Comparison of ENCODE assay signal across 8 mouse cellular contexts in the genomic region with DNA sequence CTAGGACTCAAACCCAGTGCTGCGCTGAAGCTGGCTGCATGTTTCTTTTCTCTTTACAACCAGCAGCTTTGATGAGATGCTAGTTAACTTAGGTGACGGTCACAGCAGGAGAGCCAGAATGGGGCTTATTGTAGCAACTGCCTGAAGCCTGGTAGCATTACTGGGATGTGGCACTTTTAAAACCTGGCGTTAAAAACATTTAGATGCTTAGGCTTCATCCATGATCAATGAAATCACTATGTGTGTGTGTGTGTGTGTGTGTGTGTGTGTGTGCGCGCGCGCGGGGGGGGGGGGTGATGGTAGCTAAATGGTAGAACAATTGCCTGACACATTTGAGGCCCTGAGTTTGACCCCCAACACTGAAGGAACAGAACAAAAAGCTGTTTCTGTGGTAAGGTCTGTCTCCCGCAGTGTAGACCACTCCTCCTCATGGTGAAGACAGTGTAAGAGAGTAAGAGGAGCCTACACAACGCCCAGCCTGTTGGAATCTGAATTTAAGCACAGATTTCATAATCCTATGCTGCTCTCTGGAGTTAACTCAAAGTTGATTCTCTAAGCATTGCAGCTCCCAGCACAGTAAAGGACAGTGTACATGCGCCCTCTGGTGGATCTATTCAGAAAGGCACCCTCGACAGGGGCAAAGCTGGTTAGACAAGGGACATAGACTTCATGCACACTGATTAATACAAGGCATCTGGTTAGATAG. TPM values are rescaled to one million over a fixed set of nuclear protein-coding genes. Genes with fewer than 3 reads are reported as not detected.
A peak's percentile ranks its signal among the peaks of the same experiment; 100 is the strongest.
DNase-seq lines count a peak whose midpoint lies in the region; ATAC-seq and TF ChIP-seq lines count a peak whose summit lies in the region.

No protein-coding gene starts in this region.

- no peak for TF ChIP-seq POLR2A in kidney, adult 2 months (IDR thresholded peaks at IDR 0.05; ENCODE audit: low read depth, low read length)
- TF ChIP-seq POLR2A in spleen, adult 2 months (IDR thresholded peaks at IDR 0.05; ENCODE audit: low read depth, low read length) = no peak

- no peak overlapping the region for H3K4me2 ChIP-seq in embryonic facial prominence, embryonic 13.5 days
- no peak overlapping the region for H3K4me2 ChIP-seq in limb, embryonic 11.5 days (ENCODE audit: low read depth, severe bottlenecking)
- no peak overlapping the region for H3K4me2 ChIP-seq in midbrain, embryonic 15.5 days

- H3K9ac ChIP-seq in embryonic facial prominence, embryonic 13.5 days = no peak overlapping the region
- no peak overlapping the region for H3K9ac ChIP-seq in limb, embryonic 11.5 days (ENCODE audit: low read length)
- no peak overlapping the region for H3K9ac ChIP-seq in midbrain, embryonic 15.5 days

- no peaks in the 10 kb centered on the region for H3K27me3 ChIP-seq in embryonic facial prominence, embryonic 13.5 days
- no peaks in the 10 kb centered on the region for H3K27me3 ChIP-seq in kidney, adult 2 months (replicated peaks; ENCODE audit: control insufficient read depth, insufficient read depth, low read length)
- no peaks in the 10 kb centered on the region for H3K27me3 ChIP-seq in limb, embryonic 11.5 days (ENCODE audit: control insufficient read depth, insufficient read depth, low read length)
- H3K27me3 ChIP-seq in midbrain, embryonic 15.5 days (replicated peaks) = no peaks in the 10 kb centered on the region
- H3K27me3 ChIP-seq in spleen, adult 2 months (ENCODE audit: control insufficient read depth, insufficient read depth, low read length) = no peaks in the 10 kb centered on the region

- peak; percentile 95 for DNase-seq in 3T3-L1 (ENCODE audit: low read depth, low spot score)
- DNase-seq in adrenal gland, postnatal 36 days = peak; percentile 88
- DNase-seq in heart, adult 18-20 months = peak; percentile 85 to 96
- DNase-seq in kidney, adult 2 months = peak; percentile 89
- DNase-seq in limb, embryonic 11.5 days (ENCODE audit: low spot score) = peak; percentile 96
- DNase-seq in spleen, adult 2 months (ENCODE audit: low read depth in 1 of 2, low spot score in 2 of 2) = peak; percentile 17 to 67

- H3K4me1 ChIP-seq in embryonic facial prominence, embryonic 13.5 days = no peaks in the 10 kb centered on the region
- no peaks in the 10 kb centered on the region for H3K4me1 ChIP-seq in kidney, adult 2 months (ENCODE audit: control insufficient read depth, insufficient read depth, low read length)
- no peaks in the 10 kb centered on the region for H3K4me1 ChIP-seq in limb, embryonic 11.5 days (ENCODE audit: control insufficient read depth, insufficient read depth, low read length)
- H3K4me1 ChIP-seq in midbrain, embryonic 15.5 days = no peaks in the 10 kb centered on the region
- no peaks in the 10 kb centered on the region for H3K4me1 ChIP-seq in spleen, adult 2 months (ENCODE audit: control insufficient read depth, insufficient read depth, insufficient read length)

- no peaks in the 10 kb centered on the region for H3K9me3 ChIP-seq in embryonic facial prominence, embryonic 13.5 days
- H3K9me3 ChIP-seq in limb, embryonic 11.5 days (ENCODE audit: control insufficient read depth, low read length) = no peaks in the 10 kb centered on the region
- H3K9me3 ChIP-seq in midbrain, embryonic 15.5 days = no peaks in the 10 kb centered on the region

- no peak overlapping the region for H3K4me3 ChIP-seq in embryonic facial prominence, embryonic 13.5 days
- H3K4me3 ChIP-seq in kidney, adult 2 months (ENCODE audit: insufficient read depth, low read depth, low read length) = no peak overlapping the region
- no peak overlapping the region for H3K4me3 ChIP-seq in limb, embryonic 11.5 days (ENCODE audit: low read depth, low read length)
- no peak overlapping the region for H3K4me3 ChIP-seq in midbrain, embryonic 15.5 days
- no peak overlapping the region for H3K4me3 ChIP-seq in spleen, adult 2 months (ENCODE audit: extremely low read depth, insufficient read depth, insufficient read length)

- WGBS in embryonic facial prominence, embryonic 13.5 days = 56% methylated on average over 11 of the region's 12 CpGs
- 54% methylated on average over 12 of the region's 12 CpGs for WGBS in kidney, adult 2 months
- 51% methylated on average over 12 of the region's 12 CpGs for WGBS in limb, embryonic 11.5 days
- 51% methylated on average over 12 of the region's 12 CpGs for WGBS in midbrain, embryonic 15.5 days
- 55% methylated on average over 12 of the region's 12 CpGs for WGBS in spleen, adult 2 months

- ATAC-seq in embryonic facial prominence, embryonic 13.5 days (ENCODE audit: insufficient number of reproducible peaks, insufficient read depth, low FRiP score, low TSS enrichment, low read depth) = peak; percentile 92
- peak; percentile 92 for ATAC-seq in limb, embryonic 11.5 days (ENCODE audit: insufficient number of reproducible peaks, low FRiP score, low TSS enrichment, low read depth)
- peak; percentile 97 for ATAC-seq in midbrain, embryonic 15.5 days (replicated peaks)

- no peaks in the 10 kb centered on the region for H3K36me3 ChIP-seq in embryonic facial prominence, embryonic 13.5 days
- H3K36me3 ChIP-seq in kidney, adult 2 months (ENCODE audit: control insufficient read depth, insufficient read depth, low read length) = no peaks in the 10 kb centered on the region
- no peaks in the 10 kb centered on the region for H3K36me3 ChIP-seq in limb, embryonic 11.5 days (ENCODE audit: control insufficient read depth, insufficient read depth, low read length)
- no peaks in the 10 kb centered on the region for H3K36me3 ChIP-seq in midbrain, embryonic 15.5 days (replicated peaks)
- no peaks in the 10 kb centered on the region for H3K36me3 ChIP-seq in spleen, adult 2 months (ENCODE audit: control insufficient read depth, insufficient read depth, low read length)

- no peak overlapping the region for H3K27ac ChIP-seq in embryonic facial prominence, embryonic 13.5 days
- no peak overlapping the region for H3K27ac ChIP-seq in kidney, adult 2 months (ENCODE audit: insufficient read depth, low read depth, low read length)
- no peak overlapping the region for H3K27ac ChIP-seq in limb, embryonic 11.5 days (replicated peaks; ENCODE audit: low read depth, low read length)
- H3K27ac ChIP-seq in midbrain, embryonic 15.5 days = no peak overlapping the region
- no peak overlapping the region for H3K27ac ChIP-seq in spleen, adult 2 months (ENCODE audit: insufficient read depth, low read length)

- TF ChIP-seq CTCF in kidney, adult 2 months (conservative IDR thresholded peaks at IDR 0.05; ENCODE audit: insufficient read depth, insufficient read length, low read depth, low read length) = peak; percentile 95
- TF ChIP-seq CTCF in spleen, adult 2 months (IDR thresholded peaks at IDR 0.05; ENCODE audit: extremely low read depth, insufficient read depth, insufficient read length, insufficient replicate concordance) = peak; percentile 76; the same call in 1 of the 2 replicates

RNA-seq across cellular contexts. Expression of gene Piwil4, which starts 41.8 kb away (rescaled TPM):
- total RNA-seq in adrenal gland, postnatal 36 days (2021) = under 1 TPM in 1 of 2 experiments, not detected in 1; 0.20 TPM
- polyA plus RNA-seq in embryonic facial prominence, embryonic 13.5 days (2015; fragmentation: Nextera tagmentation; extraction: Ambion mirVana) = not detected in 2 replicates
- total RNA-seq in heart, adult 18-20 months (2021) = not detected
- 0.38 and 0.48 TPM in 2 replicates for polyA plus RNA-seq in kidney, adult 2 months (2012; rRNA removed)
- polyA plus RNA-seq in limb, embryonic 11.5 days (2014; fragmentation: Nextera tagmentation; extraction: Ambion mirVana) = 0.09 TPM in 1 of 2 replicates, not detected in the other
- 0.34 and 0.66 TPM in 2 replicates for polyA plus RNA-seq in midbrain, embryonic 15.5 days (2015; fragmentation: Nextera tagmentation; extraction: Ambion mirVana)
- polyA plus RNA-seq in spleen, adult 2 months (2012; rRNA removed) = 0.19 and 0.46 TPM in 2 replicates

RNA-seq across cellular contexts. Expression of gene Fut4, which starts 53.5 kb away (rescaled TPM):
- total RNA-seq in adrenal gland, postnatal 36 days (2021) = 1 to 10 TPM; 1.2 TPM
- polyA plus RNA-seq in embryonic facial prominence, embryonic 13.5 days (2015; fragmentation: Nextera tagmentation; extraction: Ambion mirVana) = 2.0 and 2.7 TPM in 2 replicates
- under 1 TPM; 0.67 to 0.72 TPM for total RNA-seq in heart, adult 18-20 months (2021)
- 0.97 and 1.3 TPM in 2 replicates for polyA plus RNA-seq in kidney, adult 2 months (2012; rRNA removed)
- polyA plus RNA-seq in limb, embryonic 11.5 days (2014; fragmentation: Nextera tagmentation; extraction: Ambion mirVana) = 5.2 TPM in 2 replicates
- 2.1 and 2.2 TPM in 2 replicates for polyA plus RNA-seq in midbrain, embryonic 15.5 days (2015; fragmentation: Nextera tagmentation; extraction: Ambion mirVana)
- polyA plus RNA-seq in spleen, adult 2 months (2012; rRNA removed) = 4.3 and 6.0 TPM in 2 replicates

RNA-seq across cellular contexts. Expression of gene Amotl1, which starts 53.9 kb away (rescaled TPM):
- total RNA-seq in adrenal gland, postnatal 36 days (2021) = 10 to 100 TPM; 33.0 to 51.6 TPM
- 35.4 and 35.5 TPM in 2 replicates for polyA plus RNA-seq in embryonic facial prominence, embryonic 13.5 days (2015; fragmentation: Nextera tagmentation; extraction: Ambion mirVana)
- 10 to 100 TPM; 57.6 to 60.4 TPM for total RNA-seq in heart, adult 18-20 months (2021)
- 15.5 and 19.4 TPM in 2 replicates for polyA plus RNA-seq in kidney, adult 2 months (2012; rRNA removed)
- polyA plus RNA-seq in limb, embryonic 11.5 days (2014; fragmentation: Nextera tagmentation; extraction: Ambion mirVana) = 36.9 and 40.0 TPM in 2 replicates
- polyA plus RNA-seq in midbrain, embryonic 15.5 days (2015; fragmentation: Nextera tagmentation; extraction: Ambion mirVana) = 10.6 and 11.8 TPM in 2 replicates
- 6.7 and 7.0 TPM in 2 replicates for polyA plus RNA-seq in spleen, adult 2 months (2012; rRNA removed)

Comparison
In these comparisons a context has a peak if more than half of its experiments do, and no peak if none do; other contexts are left out.
1. DNase-seq: peak in every context shown above with its lines; median percentile 96 in limb, embryonic 11.5 days; 95 in 3T3-L1; 90 in heart, adult 18-20 months; 89 in kidney, adult 2 months; 88 in adrenal gland, postnatal 36 days; 42 in spleen, adult 2 months.